Mouse (Mus musculus) ovary, postnatal 36 days (tissue): Measurements from ENCODE around the gene Alkbh1.
"Not testable (repeated sequence)": the region's sequence is repeated elsewhere in the genome, so short reads cannot be mapped to it uniquely, and the experiment has no call there.

Experiments
- DNase-seq: peaks from one replicate; pipeline ENCODE4 v3.0.0; 2022; ENCODE audit warnings: low spot score, mixed read lengths

The Alkbh1 gene

GRCm38 (mm10) chr12:87443700-87444122 lies at the start of gene Alkbh1, which contains the start of gene Slirp:
Gene Alkbh1 (minus strand): TSS chr12:87444017.
Gene Slirp (plus strand): TSS chr12:87443896.
- peak; percentile 85 for DNase-seq

GRCm38 (mm10) chr12:87488683-87489082 lies 44.9 kb upstream of the Alkbh1 start:
- not testable (repeated sequence) for DNase-seq

GRCm38 (mm10) chr12:87482482-87482881 lies 38.7 kb upstream of the Alkbh1 start:
- not testable (repeated sequence) for DNase-seq

- DNase-seq, result no peak
Measured at GRCm38 (mm10) chr12:87474756-87475155, 30.9 kb upstream of the Alkbh1 start.

- DNase-seq, result peak; percentile 93
Measured at GRCm38 (mm10) chr12:87471964-87472786, 28.4 kb upstream of the Alkbh1 start, which contains the start of gene Snw1. Gene Snw1 (minus strand): TSS chr12:87472274.

GRCm38 (mm10) chr12:87471421-87471963 lies 27.7 kb upstream of the Alkbh1 start:
- no peak for DNase-seq

GRCm38 (mm10) chr12:87470263-87471136 lies 26.7 kb upstream of the Alkbh1 start:
- no peak for DNase-seq

- no peak for DNase-seq
Measured at GRCm38 (mm10) chr12:87464678-87465297, 21.0 kb upstream of the Alkbh1 start.

GRCm38 (mm10) chr12:87449456-87449855 lies 5.6 kb upstream of the Alkbh1 start:
- no peak for DNase-seq

GRCm38 (mm10) chr12:87444211-87444610 lies 394 bp upstream of the Alkbh1 start:
- DNase-seq, result no peak

- DNase-seq, result no peak
Measured at GRCm38 (mm10) chr12:87443115-87443699, 610 bp downstream of the Alkbh1 start.

- DNase-seq, result no peak
Measured at GRCm38 (mm10) chr12:87442177-87443114, 1.4 kb downstream of the Alkbh1 start.

GRCm38 (mm10) chr12:87428885-87429284 lies 14.9 kb downstream of the Alkbh1 start:
- DNase-seq, result no peak

- no peak for DNase-seq
Measured at GRCm38 (mm10) chr12:87428295-87428694, 15.5 kb downstream of the Alkbh1 start.

- DNase-seq, result no peak
Measured at GRCm38 (mm10) chr12:87426354-87427031, 17.3 kb downstream of the Alkbh1 start.

- DNase-seq, result no peak
Measured at GRCm38 (mm10) chr12:87424516-87424915, 19.3 kb downstream of the Alkbh1 start.

GRCm38 (mm10) chr12:87423700-87424099 lies 20.1 kb downstream of the Alkbh1 start:
- no peak for DNase-seq

GRCm38 (mm10) chr12:87421708-87422507 lies 21.9 kb downstream of the Alkbh1 start:
- no peak for DNase-seq

- no peak for DNase-seq
Measured at GRCm38 (mm10) chr12:87419974-87420485, 23.8 kb downstream of the Alkbh1 start.
